Mouse (Mus musculus) thymus, postnatal 0 days (tissue): Measurements from ENCODE around the gene Dennd4a. TPM values are rescaled to one million over a fixed set of nuclear protein-coding genes. Genes with fewer than 3 reads are reported as not detected.

Source experiments
- DNase-seq: peaks from one replicate; pipeline ENCODE4 v3.0.0-alpha.2; 2015; ENCODE audit warnings: low spot score
- polyA plus RNA-seq: library from polyadenylated mRNA; unstranded; fragments of >200 nt; fragmentation: Nextera tagmentation; extraction: Ambion mirVana; gene quantifications from 2 replicates; pipeline ENCODE4 v1.2.1, GENCODE M21; 2015

Dennd4a gene
- polyA plus RNA-seq, 1 experiment from 2014 or later = 8.9 TPM

DNA sequence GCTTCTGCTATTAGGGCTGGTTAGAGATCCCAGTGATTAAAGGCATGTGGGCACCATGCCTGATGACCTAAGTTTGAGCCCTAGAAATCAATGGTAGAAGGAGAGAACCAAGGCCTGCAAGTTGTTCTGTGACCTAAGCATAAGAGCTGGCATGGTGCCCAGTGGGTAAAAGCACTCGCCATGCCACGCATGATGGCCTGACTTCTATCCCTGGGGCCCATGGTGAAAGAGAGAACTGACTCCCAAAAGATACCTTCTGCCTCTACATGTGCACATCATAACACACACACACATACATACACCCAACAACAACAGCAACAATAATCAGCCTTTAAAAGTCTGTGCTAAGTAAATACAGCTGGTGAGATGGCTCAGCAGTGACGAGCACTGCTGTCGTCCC, 102.3 kb downstream of the Dennd4a start:
- no peak for DNase-seq

DNA sequence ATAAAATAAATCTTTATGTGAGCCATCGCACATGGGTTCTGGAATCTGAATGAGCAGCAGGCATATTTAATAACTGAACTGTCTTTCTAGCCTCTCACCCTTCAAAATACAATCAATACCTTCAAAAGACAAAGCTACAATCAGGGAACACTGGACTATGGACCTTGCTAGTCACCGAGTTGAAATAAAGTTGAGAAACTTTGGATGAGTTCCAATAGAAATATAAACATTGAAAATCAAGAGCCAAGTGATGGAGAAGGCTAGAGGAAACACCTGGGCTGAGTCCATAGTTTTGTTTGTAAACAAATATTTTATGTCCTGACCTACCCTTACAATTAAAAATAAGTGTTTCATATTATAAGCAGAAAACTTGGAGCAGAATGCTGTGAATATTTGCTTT, 102.8 kb downstream of the Dennd4a start:
- no peak for DNase-seq

DNA sequence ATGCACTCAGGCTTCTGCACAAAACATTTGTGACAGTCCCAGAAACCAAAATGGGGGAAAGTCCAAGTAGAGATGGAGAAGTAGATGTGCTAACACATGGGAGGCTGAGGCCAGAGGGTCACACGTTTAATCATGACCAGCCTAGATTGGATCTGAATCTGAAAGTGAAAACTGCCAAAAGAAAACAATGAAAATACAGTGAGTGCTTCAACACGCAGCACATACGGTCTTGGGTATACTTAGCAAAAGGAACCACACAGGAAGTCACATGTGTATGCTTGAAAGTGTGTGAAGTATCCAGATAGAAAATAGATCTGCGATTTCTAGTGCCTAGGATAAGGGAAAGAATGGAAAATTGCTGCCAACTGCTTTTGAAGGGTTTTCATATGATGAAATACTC, 103.5 kb downstream of the Dennd4a start:
- DNase-seq = peak; percentile 16

GRCm38 (mm10) chr9:64918560-64918959, 107.4 kb downstream of the Dennd4a start:
- peak; percentile 79 for DNase-seq

- no peak for DNase-seq
Observed at GRCm38 (mm10) chr9:64925771-64926170, 114.6 kb downstream of the Dennd4a start.

DNA sequence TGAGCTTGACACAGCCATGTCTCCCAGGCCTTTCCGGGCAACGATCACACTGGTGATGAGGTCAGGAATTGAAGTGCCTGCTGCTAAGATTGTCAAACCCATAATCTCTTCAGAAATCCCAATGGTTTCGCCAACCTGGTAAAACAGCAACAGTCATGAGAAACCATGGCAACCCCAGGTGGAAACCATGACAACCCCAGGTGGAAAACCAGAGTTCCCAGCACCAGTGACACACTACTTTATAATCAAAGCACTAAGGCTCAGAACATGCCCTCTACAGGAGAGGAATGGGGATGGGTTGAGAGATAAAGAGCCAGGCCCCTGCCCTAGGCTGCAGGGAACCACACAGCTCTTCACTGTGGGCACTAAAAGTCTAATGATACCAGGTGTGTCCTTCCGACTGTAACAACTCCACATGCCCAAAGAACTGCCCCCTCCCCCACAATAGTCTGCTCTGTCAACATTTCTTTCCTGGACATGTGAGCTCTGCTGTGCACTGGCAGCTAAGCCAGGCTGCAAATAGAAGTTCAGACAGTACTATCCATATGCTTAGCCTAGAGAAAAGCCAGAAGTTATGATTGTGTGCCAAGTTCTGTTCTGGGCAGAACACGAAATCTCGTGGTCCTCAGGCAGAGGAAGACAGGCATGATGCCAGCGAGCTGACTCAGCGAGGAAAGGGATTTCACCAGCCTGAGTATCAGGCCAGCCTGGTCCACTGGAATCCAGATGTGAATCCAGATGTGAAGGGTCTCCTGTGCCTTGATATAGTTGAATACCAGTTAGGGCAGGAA, 115.3 kb downstream of the Dennd4a start:
- no peak for DNase-seq

- no peak for DNase-seq
Observed at GRCm38 (mm10) chr9:64930256-64930655, 119.1 kb downstream of the Dennd4a start.

- no peak for DNase-seq
Observed at GRCm38 (mm10) chr9:64931751-64932610, 120.8 kb downstream of the Dennd4a start.

GRCm38 (mm10) chr9:64934015-64934754, 123.0 kb downstream of the Dennd4a start:
- no peak for DNase-seq

DNA sequence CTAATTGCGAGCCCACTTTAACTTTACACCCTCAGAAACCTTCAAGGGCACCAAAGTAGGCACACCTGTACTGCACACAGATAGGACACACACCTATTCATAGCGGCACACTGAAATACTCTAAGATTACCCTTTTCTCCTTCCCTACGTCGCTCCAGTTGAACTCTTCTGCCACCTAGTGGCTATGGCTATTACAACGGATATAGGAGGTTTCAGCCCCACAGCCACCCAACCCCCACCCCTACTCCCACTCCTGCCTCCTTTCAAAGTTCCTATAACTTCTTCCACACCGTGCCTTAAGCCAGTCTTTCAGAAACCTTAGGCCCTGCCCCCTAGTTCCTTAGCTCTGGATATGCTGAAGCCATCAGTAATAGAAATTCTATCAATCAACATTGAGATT, 125.4 kb downstream of the Dennd4a start:
- DNase-seq = peak; percentile 80

DNA sequence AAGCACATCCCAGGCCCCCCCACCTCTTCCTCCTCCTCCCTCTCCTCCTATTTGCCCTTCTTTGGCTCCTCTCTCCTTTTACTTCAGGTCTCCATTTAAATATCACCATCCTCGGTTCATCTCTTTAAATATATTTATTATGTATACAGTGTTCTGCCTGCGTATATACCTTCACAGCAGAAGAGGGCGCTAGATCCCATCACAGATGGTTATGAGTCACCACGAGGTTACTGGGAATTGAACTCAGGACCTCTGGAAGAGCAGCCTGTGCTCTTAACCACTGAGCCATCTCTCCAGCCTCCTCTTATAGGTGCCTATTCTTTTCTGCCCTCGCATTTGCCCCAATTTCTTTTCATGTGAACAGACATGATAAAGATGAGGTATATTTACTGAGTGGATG, 126.4 kb downstream of the Dennd4a start:
- DNase-seq = no peak

GRCm38 (mm10) chr9:64938535-64938934, 127.4 kb downstream of the Dennd4a start:
- DNase-seq = no peak

DNA sequence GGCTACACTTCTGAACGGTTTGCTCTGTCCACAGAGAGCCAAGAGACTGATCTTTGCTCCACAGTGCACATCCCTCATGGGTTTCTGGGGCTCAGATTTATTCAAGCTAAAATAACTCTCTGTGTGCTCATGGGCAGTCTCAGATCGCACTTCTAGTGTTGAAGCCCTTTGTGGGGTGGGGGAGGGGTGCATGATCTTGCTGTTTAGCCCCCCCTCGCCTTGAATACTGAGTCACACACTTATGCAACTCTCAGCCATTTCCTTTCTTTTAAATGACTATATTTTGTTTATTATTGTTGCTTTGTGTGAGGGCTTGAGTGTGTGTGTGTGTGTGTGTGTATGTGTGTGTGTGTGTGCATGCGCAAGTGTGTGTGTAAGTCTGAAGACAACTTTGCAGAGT, 128.1 kb downstream of the Dennd4a start:
- no peak for DNase-seq

DNA sequence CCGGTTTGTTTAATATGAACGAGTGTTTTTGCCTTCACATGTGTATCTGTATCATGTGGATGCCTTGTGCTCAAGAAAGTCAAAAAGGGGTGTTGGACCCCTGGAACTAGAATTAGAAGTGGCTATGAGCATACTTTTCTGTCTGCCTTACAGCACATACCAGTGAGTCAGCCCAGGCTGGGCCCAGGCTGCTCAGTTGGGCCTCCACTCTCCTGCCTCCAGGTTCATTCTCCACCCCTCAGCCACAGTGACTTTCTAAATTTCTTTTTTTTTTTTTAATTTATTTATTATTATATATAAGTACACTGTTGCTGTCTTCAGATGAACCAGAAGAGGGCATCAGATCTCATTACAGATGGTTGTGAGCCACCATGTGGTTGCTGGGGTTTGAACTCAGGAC, 128.7 kb downstream of the Dennd4a start:
- no peak for DNase-seq

GRCm38 (mm10) chr9:64940731-64941346, 129.7 kb downstream of the Dennd4a start:
- no peak for DNase-seq

- no peak for DNase-seq
Observed at GRCm38 (mm10) chr9:64941650-64942049, 130.5 kb downstream of the Dennd4a start.

DNA sequence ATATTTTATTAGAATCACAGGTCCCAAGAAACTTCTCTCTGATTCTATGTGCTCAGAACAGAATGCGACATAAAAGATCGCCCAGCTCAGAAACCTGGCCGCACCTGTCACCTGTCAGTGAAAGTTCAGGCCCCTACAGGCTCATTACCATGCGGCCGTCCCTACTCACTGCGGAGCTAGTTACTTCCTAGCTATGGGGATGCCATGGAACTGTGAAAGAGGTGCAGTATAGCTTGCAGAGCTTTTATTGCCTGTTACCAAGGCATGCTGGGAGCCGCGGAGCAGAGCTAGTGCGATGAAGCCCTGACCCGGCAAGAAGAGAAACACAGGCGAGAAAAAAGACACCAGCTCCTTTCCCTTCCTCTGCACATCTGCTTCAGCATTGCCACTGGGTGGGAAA, 132.9 kb downstream of the Dennd4a start:
- DNase-seq = no peak

DNA sequence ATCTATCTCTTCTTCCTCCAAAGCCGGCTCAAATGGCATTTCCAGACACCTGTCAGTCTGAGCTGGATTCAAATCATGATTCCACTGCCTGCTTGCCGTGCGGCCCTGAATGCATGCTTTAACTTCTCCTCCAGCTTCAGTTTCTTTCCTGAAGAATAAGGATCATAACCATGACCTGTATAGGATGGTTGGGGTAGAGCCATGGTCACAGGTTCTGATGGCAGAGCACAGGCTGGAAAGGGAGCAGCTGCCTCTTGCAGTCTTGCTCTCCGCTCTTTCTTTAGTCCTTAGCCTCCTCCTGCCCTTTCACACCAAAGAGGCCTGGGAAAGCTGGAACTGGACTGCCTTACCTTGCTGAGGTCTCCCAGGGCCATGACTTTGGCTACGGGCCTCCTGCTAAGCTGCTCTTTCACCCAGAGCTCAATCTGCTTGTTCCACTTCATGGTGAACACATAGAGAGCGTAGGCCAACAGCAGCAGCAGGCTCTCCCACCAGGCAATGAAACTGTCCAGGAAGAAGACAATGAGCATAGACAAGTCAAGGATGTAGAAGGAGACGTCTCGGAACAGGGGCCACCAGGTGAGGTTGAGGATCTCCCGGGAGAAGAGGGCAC, 136.4 kb downstream of the Dennd4a start:
- no peak for DNase-seq

GRCm38 (mm10) chr9:64951161-64951657, 140.1 kb downstream of the Dennd4a start, which contains the start of gene Slc24a1:
Gene Slc24a1, minus strand, starts transcription at chr9:64951607.
- DNase-seq = no peak

DNA sequence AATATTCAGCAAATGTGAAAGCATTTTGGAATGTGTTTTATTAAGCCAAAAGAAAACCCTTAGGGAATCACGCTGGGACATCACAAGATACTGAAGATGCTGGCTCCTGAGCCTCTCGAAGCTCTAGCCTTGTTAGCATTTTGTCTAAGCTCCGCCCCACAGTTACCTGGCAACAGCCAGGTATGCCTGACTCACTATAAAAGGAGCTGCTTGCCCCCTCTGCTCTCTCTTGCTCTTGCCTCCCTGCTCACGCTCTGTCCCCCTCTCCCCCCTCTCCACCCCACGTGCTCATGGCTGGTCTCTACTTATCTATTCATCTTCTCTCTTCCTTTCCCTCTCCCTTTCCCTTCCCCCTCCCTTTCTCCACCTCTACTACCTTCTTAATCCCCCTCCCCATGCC, 140.9 kb downstream of the Dennd4a start:
- no peak for DNase-seq

- DNase-seq = no peak
Observed at GRCm38 (mm10) chr9:64953190-64953589, 142.1 kb downstream of the Dennd4a start.
